Mouse (Mus musculus): Measurements from ENCODE around the gene Fbxl12. TPM values are rescaled to one million over a fixed set of nuclear protein-coding genes. Genes with fewer than 3 reads are reported as not detected.

Fbxl12 gene
- total and polyA plus RNA-seq, 3 experiments, result 4.0 to 13.7 (median 5.0) TPM

GRCm38 (mm10) chr9:20664982-20665637 lies 20.5 kb upstream of the Fbxl12 start:
- Histone ChIP-seq H3K4me3 (replicated peaks in 1 of 3; ENCODE audit: low read depth in 2 of 3, low read length in 2 of 3, poor library complexity in 1 of 3) (no peak overlapping the region), H3K4me2 (ENCODE audit: insufficient read depth, low read depth, poor library complexity, severe bottlenecking) (no peak overlapping the region), H3K4me1 (ENCODE audit: control insufficient read depth in 1 of 2, insufficient read depth in 2 of 2) (no peaks in the 10 kb centered on the region), H3K36me3 (replicated peaks in 1 of 2; ENCODE audit: control insufficient read depth in 1 of 2, insufficient read depth in 1 of 2, low read length in 1 of 2) (peaks cover 42 to 63% of the 10 kb centered on the region in 2 experiments), H3K79me2 (replicated peaks; ENCODE audit: control insufficient read depth, extremely low read depth, insufficient read depth, poor library complexity, severe bottlenecking) (no peaks in the 10 kb centered on the region), H3K9ac (ENCODE audit: insufficient read depth, low read depth) (no peak overlapping the region), H3K9me3 (replicated peaks; ENCODE audit: low read length) (no peaks in the 10 kb centered on the region), H3K27ac (ENCODE audit: insufficient read depth, low read depth) (no peak overlapping the region), H3K27me3 (replicated peaks) (no peaks in the 10 kb centered on the region)
- no peak for DNase-seq (ENCODE audit: extremely low read depth)
- dilution Hi-C loops (cut with MboI; ENCODE audit: extremely low pct_ligation_motif_present, extremely low pct_unique_long_range_greater_than_20kb, low sequenced_read_pairs), result no loop called here
- in situ Hi-C loops (cut with MboI; ENCODE audit: low pct_ligation_motif_present, low pct_unique_long_range_greater_than_20kb, low sequenced_read_pairs), result no loop called here
- TF ChIP-seq ELF1 (IDR thresholded peaks at IDR 0.05; ENCODE audit: low read depth, low read length) (no peak), CTCF (conservative IDR thresholded peaks at IDR 0.05 in 1 of 2, IDR thresholded peaks at IDR 0.05 in 1 of 2; ENCODE audit: low read depth in 2 of 2, low read length in 2 of 2) (no peak), POLR2AphosphoS2 (IDR thresholded peaks at IDR 0.05; ENCODE audit: low read depth, low read length) (0 out of 2 replicates have a peak, but pooled peaks have one; percentile 3), GABPA (IDR thresholded peaks at IDR 0.05; ENCODE audit: insufficient replicate concordance, low read depth, low read length) (no peak), TCF12 (IDR thresholded peaks at IDR 0.05; ENCODE audit: low read depth, low read length) (no peak), CHD1 (IDR thresholded peaks at IDR 0.05; ENCODE audit: low read depth, low read length) (no peak), JUND (conservative IDR thresholded peaks at IDR 0.05; ENCODE audit: low read depth, low read length) (no peak), ZMIZ1 (IDR thresholded peaks at IDR 0.05; ENCODE audit: low read depth, low read length) (no peak), MXI1 (IDR thresholded peaks at IDR 0.05; ENCODE audit: low read depth, low read length) (no peak)

- H3K27me3 ChIP-seq (replicated peaks), result no peaks in the 10 kb centered on the region
- H3K36me3 ChIP-seq (replicated peaks in 1 of 2; ENCODE audit: control insufficient read depth in 1 of 2, insufficient read depth in 1 of 2, low read length in 1 of 2), result peaks cover 46 to 71% of the 10 kb centered on the region in 2 experiments
- no peak overlapping the region for H3K4me3 ChIP-seq (replicated peaks in 1 of 3; ENCODE audit: low read depth in 2 of 3, low read length in 2 of 3, poor library complexity in 1 of 3)
- no peak overlapping the region for H3K9ac ChIP-seq (ENCODE audit: insufficient read depth, low read depth)
- H3K27ac ChIP-seq (ENCODE audit: insufficient read depth, low read depth), result no peak overlapping the region
- H3K4me1 ChIP-seq (ENCODE audit: control insufficient read depth in 1 of 2, insufficient read depth in 2 of 2), result no peaks in the 10 kb centered on the region
- no peaks in the 10 kb centered on the region for H3K9me3 ChIP-seq (replicated peaks; ENCODE audit: low read length)
- DNase-seq (ENCODE audit: extremely low read depth), result no peak
- in situ Hi-C loops (cut with MboI; ENCODE audit: low pct_ligation_motif_present, low pct_unique_long_range_greater_than_20kb, low sequenced_read_pairs) (no loop called here), dilution Hi-C loops (cut with MboI; ENCODE audit: extremely low pct_ligation_motif_present, extremely low pct_unique_long_range_greater_than_20kb, low sequenced_read_pairs) (no loop called here)
- 0 out of 2 replicates have a peak, but pooled peaks cover 6% of the 10 kb centered on the region for H3K79me2 ChIP-seq (replicated peaks; ENCODE audit: control insufficient read depth, extremely low read depth, insufficient read depth, poor library complexity, severe bottlenecking)
- H3K4me2 ChIP-seq (ENCODE audit: insufficient read depth, low read depth, poor library complexity, severe bottlenecking), result no peak overlapping the region
- TF ChIP-seq USF1 (IDR thresholded peaks at IDR 0.05; ENCODE audit: low read depth, low read length) (no peak), HCFC1 (IDR thresholded peaks at IDR 0.05; ENCODE audit: low read depth, low read length) (no peak), JUN (IDR thresholded peaks at IDR 0.05; ENCODE audit: insufficient read depth, low read depth, low read length) (no peak), RAD21 (IDR thresholded peaks at IDR 0.05; ENCODE audit: low read depth, low read length) (no peak), KAT2A (IDR thresholded peaks at IDR 0.05; ENCODE audit: insufficient replicate concordance, low read length) (no peak), CHD2 (IDR thresholded peaks at IDR 0.05; ENCODE audit: low read length) (no peak), PAX5 (IDR thresholded peaks at IDR 0.05; ENCODE audit: low read length) (no peak), BHLHE40 (IDR thresholded peaks at IDR 0.05; ENCODE audit: low read depth, low read length) (no peak), TBP (conservative IDR thresholded peaks at IDR 0.05; ENCODE audit: low read depth, low read length) (no peak), MXI1 (IDR thresholded peaks at IDR 0.05; ENCODE audit: low read depth, low read length) (no peak)
Observed at GRCm38 (mm10) chr9:20664366-20664765, 19.8 kb upstream of the Fbxl12 start.
